Mouse (Mus musculus) megakaryocyte-erythroid progenitor cell, adult 5-6 weeks (primary cell): ENCODE data around the gene Fem1b. TPM values are rescaled to one million over a fixed set of nuclear protein-coding genes. Genes with fewer than 3 reads are reported as not detected.
A peak's percentile ranks its signal among the peaks of the same experiment; 100 is the strongest.

Experiments used
- ATAC-seq: replicated peaks from 2 replicates; pipeline ENCODE4 v1.8.0; 2016; ENCODE audit warnings: mild to moderate bottlenecking, inconsistent platforms; ENCODE audit not compliant: severe bottlenecking, poor library complexity, low FRiP score, low TSS enrichment
- total RNA-seq, 2 experiments: library from RNA; stranded (forward) in 1 of 2; stranded (reverse) in 1 of 2; fragments of 200-1000, 215-1000 nt in 1 of 2; fragments of >200 nt in 1 of 2; fragmentation: Nextera tagmentation in 1 of 2; gene quantifications; 2 replicates each; pipeline ENCODE4 v1.2.3; 2014 to 2017

Gene Fem1b
- total RNA-seq, 2 experiments from 2014 or later: 33.6 to 69.6 TPM

GRCm38 (mm10) chr9:62786721-62787120, 25.0 kb downstream of the Fem1b start:
- ATAC-seq: no peak

- ATAC-seq: no peak
Observed at GRCm38 (mm10) chr9:62784233-62784632, 27.5 kb downstream of the Fem1b start.

- peak; percentile 48 for ATAC-seq
Observed at GRCm38 (mm10) chr9:62782976-62783781, 28.6 kb downstream of the Fem1b start.

- no peak for ATAC-seq
Observed at GRCm38 (mm10) chr9:62781965-62782364, 29.8 kb downstream of the Fem1b start.

- ATAC-seq: no peak
Observed at GRCm38 (mm10) chr9:62778721-62779120, 33.0 kb downstream of the Fem1b start.

GRCm38 (mm10) chr9:62777461-62777860, 34.3 kb downstream of the Fem1b start:
- peak; percentile 76 for ATAC-seq

- no peak for ATAC-seq
Observed at GRCm38 (mm10) chr9:62775464-62775863, 36.3 kb downstream of the Fem1b start.

- ATAC-seq: no peak
Observed at GRCm38 (mm10) chr9:62772746-62773145, 39.0 kb downstream of the Fem1b start.

- ATAC-seq: no peak
Observed at GRCm38 (mm10) chr9:62768361-62768760, 43.4 kb downstream of the Fem1b start.

- ATAC-seq: no peak
Observed at GRCm38 (mm10) chr9:62767464-62767863, 44.3 kb downstream of the Fem1b start.

- no peak for ATAC-seq
Observed at GRCm38 (mm10) chr9:62765346-62765745, 46.4 kb downstream of the Fem1b start.

GRCm38 (mm10) chr9:62763478-62763877, 48.3 kb downstream of the Fem1b start:
- no peak for ATAC-seq

- no peak for ATAC-seq
Observed at GRCm38 (mm10) chr9:62759601-62760000, 52.1 kb downstream of the Fem1b start.

GRCm38 (mm10) chr9:62758288-62758687, 53.4 kb downstream of the Fem1b start:
- no peak for ATAC-seq

GRCm38 (mm10) chr9:62750381-62750780, 61.4 kb downstream of the Fem1b start:
- ATAC-seq: no peak

- no peak for ATAC-seq
Observed at GRCm38 (mm10) chr9:62749666-62750065, 62.1 kb downstream of the Fem1b start.

- no peak for ATAC-seq
Observed at GRCm38 (mm10) chr9:62746646-62747045, 65.1 kb downstream of the Fem1b start.

GRCm38 (mm10) chr9:62744558-62745275, 67.0 kb downstream of the Fem1b start:
- ATAC-seq: no peak
